Mouse (Mus musculus) liver, adult 2 months (tissue): Measurements from ENCODE around the gene Lcn11. TPM values are rescaled to one million over a fixed set of nuclear protein-coding genes. Genes with fewer than 3 reads are reported as not detected.

Source experiments
- DNase-seq: peaks from one replicate; pipeline ENCODE4 v3.0.0-alpha.2; 2011; ENCODE audit warnings: low read depth, low spot score; ENCODE audit errors: extremely low read depth
- H3K27ac ChIP-seq: fragments of 200-500 bp; replicated peaks from 2 replicates; pipeline ENCODE4 v1.5.1; 2012; ENCODE audit warnings: low read depth, mild to moderate bottlenecking, control low read depth, inconsistent platforms, low read length; ENCODE audit not compliant: insufficient read depth
- H3K27me3 ChIP-seq: fragments of 200-500 bp; 2 replicates; pipeline ENCODE4 v1.6.1; 2012; ENCODE audit warnings: mild to moderate bottlenecking, moderate library complexity, low read length, inconsistent platforms; ENCODE audit not compliant: control insufficient read depth, insufficient read depth
- H3K36me3 ChIP-seq: fragments of 200-500 bp; 2 replicates; pipeline ENCODE4 v1.6.1; 2012; ENCODE audit warnings: low read length, inconsistent platforms; ENCODE audit not compliant: control insufficient read depth, insufficient read depth
- H3K4me1 ChIP-seq: fragments of 200-500 bp; 2 replicates; pipeline ENCODE4 v1.6.1; 2011; ENCODE audit warnings: low read length; ENCODE audit not compliant: control insufficient read depth, insufficient read depth
- H3K4me3 ChIP-seq: fragments of 200-500 bp; 2 replicates; pipeline ENCODE4 v1.5.1; 2011; ENCODE audit warnings: low read depth, mild to moderate bottlenecking, control low read depth, low read length, moderate library complexity; ENCODE audit not compliant: insufficient read depth
- H3K79me2 ChIP-seq: fragments of 200-500 bp; 2 replicates; pipeline ENCODE4 v1.6.1; 2012; ENCODE audit warnings: inconsistent platforms, mild to moderate bottlenecking, low read length, moderate library complexity; ENCODE audit not compliant: control insufficient read depth, insufficient read depth
- H3K9ac ChIP-seq: fragments of 200-500 bp; 2 replicates; pipeline ENCODE4 v1.6.1; 2012; ENCODE audit warnings: low read depth, mild to moderate bottlenecking, control low read depth, inconsistent platforms, low read length
- CTCF ChIP-seq: fragments of 200-500 bp; IDR thresholded peaks from 2 replicates; pipeline ENCODE4 v1.5.1; 2011; ENCODE audit warnings: low read depth, low read length, control low read depth
- POLR2A ChIP-seq: fragments of 200-500 bp; IDR thresholded peaks from 2 replicates; pipeline ENCODE4 v1.6.1; 2011; ENCODE audit warnings: low read length, control low read depth; ENCODE audit not compliant: insufficient read depth; ENCODE audit errors: extremely low read depth
- WGBS: fragments of 180-500 bp; shearing (Covaris S2); methylation state at CpG from one replicate; pipeline ENCODE4 v1.1.7; 2018; 5-methylcytosine and 5-hydroxymethylcytosine counted together
- polyA plus RNA-seq: library from polyadenylated mRNA; depleted of rRNA; stranded (reverse); fragments of >200 nt; gene quantifications from 2 replicates; pipeline ENCODE4 v1.2.3, GENCODE M21; 2012
- total RNA-seq: library from RNA; depleted of rRNA; stranded (reverse); fragments of >200 nt; gene quantifications from 2 replicates; pipeline ENCODE4 v1.2.3, GENCODE M21; 2014

Lcn11 gene
- total and polyA plus RNA-seq, 2 experiments, result not detected

GRCm38 (mm10) chr2:25780921-25781320, 4.1 kb downstream of the Lcn11 start:
- TF ChIP-seq POLR2A, result no peak
- no peak overlapping the region for H3K9ac ChIP-seq
- no peaks in the 10 kb centered on the region for H3K79me2 ChIP-seq
- H3K36me3 ChIP-seq, result no peaks in the 10 kb centered on the region
- H3K4me1 ChIP-seq, result no peaks in the 10 kb centered on the region
- peaks cover 4% of the 10 kb centered on the region; the same call in 1 of the 2 replicates for H3K27me3 ChIP-seq
- no peak overlapping the region for H3K27ac ChIP-seq
- WGBS, result 46% methylated on average over 4 of the region's 4 CpGs
- H3K4me3 ChIP-seq, result no peak overlapping the region
- no peak for DNase-seq

DNA sequence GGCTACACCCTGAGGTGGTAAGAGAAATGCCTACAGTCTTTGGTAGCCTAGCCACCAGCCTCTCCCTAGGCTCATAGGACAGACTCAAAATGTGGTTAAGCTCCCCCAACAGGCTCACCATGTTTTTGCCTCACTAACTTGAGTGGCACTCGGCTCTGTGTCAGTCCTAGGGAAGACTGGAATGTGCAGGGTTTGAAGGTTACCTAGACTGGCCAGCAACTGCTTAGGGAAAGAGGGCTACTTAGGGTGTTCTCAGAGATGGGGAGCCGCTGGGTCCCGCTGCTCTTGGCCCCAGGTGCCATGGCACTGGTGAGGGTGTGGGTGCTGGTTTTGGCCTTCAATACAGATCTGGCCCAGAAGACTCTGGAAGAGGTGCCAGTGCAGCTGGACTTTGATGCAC, 5.1 kb downstream of the Lcn11 start, which contains the start of gene Gm13539:
TSS of gene Gm13539 (plus strand) at position 301 of the 400 bp plus-strand sequence.
- no peaks in the 10 kb centered on the region for H3K36me3 ChIP-seq
- WGBS, result 77% methylated on average over 3 of the region's 3 CpGs
- H3K79me2 ChIP-seq, result no peaks in the 10 kb centered on the region
- no peak for TF ChIP-seq CTCF
- no peak for TF ChIP-seq POLR2A
- H3K9ac ChIP-seq, result no peak within 1 kb of the TSS
- H3K27me3 ChIP-seq, result peaks cover 4% of the 10 kb centered on the region; the same call in 1 of the 2 replicates
- no peak within 1 kb of the TSS for H3K27ac ChIP-seq
- no peak for DNase-seq
- H3K4me1 ChIP-seq, result no peaks in the 10 kb centered on the region
- H3K4me3 ChIP-seq, result no peak within 1 kb of the TSS

- Histone ChIP-seq H3K9ac (no peak overlapping the region), H3K27me3 (peaks cover 4% of the 10 kb centered on the region; the same call in 1 of the 2 replicates), H3K4me1 (no peaks in the 10 kb centered on the region), H3K27ac (no peak overlapping the region), H3K79me2 (no peaks in the 10 kb centered on the region), H3K4me3 (no peak overlapping the region), H3K36me3 (no peaks in the 10 kb centered on the region)
- TF ChIP-seq CTCF, result no peak
- TF ChIP-seq POLR2A, result no peak
- WGBS, result 79% methylated on average over 5 of the region's 5 CpGs
- DNase-seq, result no peak
Observed at GRCm38 (mm10) chr2:25785573-25786322, 8.9 kb downstream of the Lcn11 start.

DNA sequence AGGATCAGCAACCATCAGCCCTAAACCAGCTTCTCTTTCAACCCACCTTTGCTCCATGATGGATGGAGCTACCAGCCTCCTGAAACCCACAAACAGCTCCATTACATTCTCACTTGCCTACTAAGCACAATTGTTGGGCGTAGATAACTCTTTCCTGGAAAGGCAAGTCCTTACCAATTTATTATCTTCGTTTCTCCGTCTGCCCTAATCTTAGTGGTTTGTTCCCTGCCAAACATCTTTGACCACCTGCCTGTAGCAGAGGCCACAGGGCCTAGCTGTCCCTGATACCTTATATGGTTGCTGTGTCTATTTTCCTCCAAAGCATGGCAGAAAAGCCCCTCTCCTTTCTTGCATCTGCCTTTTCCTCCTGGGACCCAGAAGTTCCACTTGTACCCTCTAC, 12.3 kb downstream of the Lcn11 start:
- Histone ChIP-seq H3K27ac (no peak overlapping the region), H3K36me3 (no peaks in the 10 kb centered on the region), H3K79me2 (no peaks in the 10 kb centered on the region), H3K4me3 (no peak overlapping the region), H3K9ac (no peak overlapping the region), H3K4me1 (no peaks in the 10 kb centered on the region), H3K27me3 (peaks cover 4% of the 10 kb centered on the region; the same call in 1 of the 2 replicates)
- WGBS, result 79% methylated on average over 3 of the region's 3 CpGs
- no peak for TF ChIP-seq CTCF
- no peak for TF ChIP-seq POLR2A
- DNase-seq, result no peak

DNA sequence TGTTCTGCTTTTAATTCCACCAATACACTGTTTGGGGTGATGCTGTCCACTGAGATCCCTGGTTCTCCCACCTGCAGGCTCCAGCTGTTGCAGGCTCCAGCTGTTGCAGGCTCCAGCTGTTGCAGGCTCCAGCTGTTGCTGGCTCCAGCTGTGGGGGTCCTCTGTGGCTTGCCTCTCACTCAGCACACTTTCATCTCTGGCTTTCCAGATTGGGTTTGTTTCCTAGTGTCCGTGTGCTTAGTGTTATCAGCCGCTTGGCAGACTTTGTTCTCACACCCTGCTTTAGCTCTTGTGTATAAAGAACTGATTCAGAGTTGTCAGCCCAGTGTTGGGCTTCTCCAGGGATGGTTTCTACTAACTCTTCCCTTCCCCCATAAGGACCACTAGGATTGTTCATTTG, 20.8 kb downstream of the Lcn11 start:
- H3K9ac ChIP-seq, result no peak overlapping the region
- no peaks in the 10 kb centered on the region for H3K27me3 ChIP-seq
- no peaks in the 10 kb centered on the region for H3K4me1 ChIP-seq
- no peak overlapping the region for H3K4me3 ChIP-seq
- no peaks in the 10 kb centered on the region for H3K36me3 ChIP-seq
- 29% methylated on average over 2 of the region's 2 CpGs for WGBS
- TF ChIP-seq CTCF (no peak), POLR2A (no peak)
- H3K79me2 ChIP-seq, result no peaks in the 10 kb centered on the region
- no peak overlapping the region for H3K27ac ChIP-seq
- no peak for DNase-seq

- no peaks in the 10 kb centered on the region for H3K27me3 ChIP-seq
- H3K79me2 ChIP-seq, result no peaks in the 10 kb centered on the region
- no peak overlapping the region for H3K9ac ChIP-seq
- TF ChIP-seq CTCF, result no peak
- no peak for TF ChIP-seq POLR2A
- no peak overlapping the region for H3K27ac ChIP-seq
- WGBS, result 53% methylated on average over 5 of the region's 5 CpGs
- H3K4me1 ChIP-seq, result no peaks in the 10 kb centered on the region
- no peaks in the 10 kb centered on the region for H3K36me3 ChIP-seq
- no peak overlapping the region for H3K4me3 ChIP-seq
- no peak for DNase-seq
Observed at GRCm38 (mm10) chr2:25798065-25798464, 21.2 kb downstream of the Lcn11 start.
